Mouse (Mus musculus): ENCODE measurements around the gene Hist1h3d. TPM values are rescaled to one million over a fixed set of nuclear protein-coding genes. Genes with fewer than 3 reads are reported as not detected.
"Not testable (repeated sequence)": the region's sequence is repeated elsewhere in the genome, so short reads cannot be mapped to it uniquely, and the experiment has no call there.

Hist1h3d gene
- polyA plus RNA-seq, 1 experiment from 2014 or later = 11.3 TPM

GRCm38 (mm10) chr13:23620056-23620732 is 44.6 kb downstream of the Hist1h3d start:
- H3K4me2 ChIP-seq = peak overlapping the region; percentile 87
- 55% methylated on average over 12 of the region's 12 CpGs for WGBS

GRCm38 (mm10) chr13:23620733-23621531 is 45.4 kb downstream of the Hist1h3d start, which contains the start of gene Hist1h2be:
TSS of gene Hist1h2be (minus strand) at chr13:23621124.
- Histone ChIP-seq H3K27me3 (no peaks in the 10 kb centered on the region), H3K4me3 (replicated peaks) (peak within 1 kb of the TSS; percentile 68), H3K9ac (replicated peaks) (peak within 1 kb of the TSS; percentile 93), H3K27ac (peak within 1 kb of the TSS; percentile 99), H3K4me2 (peak within 1 kb of the TSS; percentile 87), H3K36me3 (no peaks in the 10 kb centered on the region), H3K4me1 (replicated peaks) (peaks cover 10% of the 10 kb centered on the region), H3K9me3 (no peaks in the 10 kb centered on the region)
- WGBS = under 1% methylated on average over 27 of the region's 27 CpGs
- peak; percentile 86 for ATAC-seq (ENCODE audit: insufficient number of reproducible peaks, insufficient read depth, low FRiP score, low TSS enrichment, low read depth)

More at GRCm38 (mm10) chr13:23620056-23620732, 44.6 kb downstream of the Hist1h3d start:
- no peak for ATAC-seq (ENCODE audit: insufficient number of reproducible peaks, insufficient read depth, low FRiP score, low TSS enrichment, low read depth)
- Histone ChIP-seq H3K27me3 (no peaks in the 10 kb centered on the region), H3K4me1 (replicated peaks) (peaks cover 10% of the 10 kb centered on the region), H3K36me3 (no peaks in the 10 kb centered on the region), H3K9me3 (no peaks in the 10 kb centered on the region), H3K27ac (peak overlapping the region; percentile 99), H3K4me3 (replicated peaks) (peak overlapping the region; percentile 68), H3K9ac (replicated peaks) (peak overlapping the region; percentile 58)

- ATAC-seq (ENCODE audit: insufficient number of reproducible peaks, insufficient read depth, low FRiP score, low TSS enrichment, low read depth) = peak; percentile 88
- Histone ChIP-seq H3K4me3 (replicated peaks) (peak overlapping the region; percentile 68), H3K27ac (peak overlapping the region; percentile 99), H3K9ac (replicated peaks) (peak overlapping the region; percentile 93), H3K36me3 (no peaks in the 10 kb centered on the region), H3K4me2 (peak overlapping the region; percentile 87), H3K27me3 (no peaks in the 10 kb centered on the region), H3K9me3 (no peaks in the 10 kb centered on the region), H3K4me1 (replicated peaks) (peaks cover 10% of the 10 kb centered on the region)
- under 1% methylated on average over 18 of the region's 18 CpGs for WGBS
Measured at GRCm38 (mm10) chr13:23621532-23622174, 46.1 kb downstream of the Hist1h3d start.

GRCm38 (mm10) chr13:23622175-23622671 is 46.7 kb downstream of the Hist1h3d start, which contains the start of gene Hist1h1e:
TSS of gene Hist1h1e (minus strand) at chr13:23622558.
- Histone ChIP-seq H3K4me3 (replicated peaks) (peak within 1 kb of the TSS; percentile 68), H3K4me1 (replicated peaks) (peaks cover 10% of the 10 kb centered on the region), H3K9ac (replicated peaks) (peak within 1 kb of the TSS; percentile 93), H3K27ac (peak within 1 kb of the TSS; percentile 99), H3K4me2 (peak within 1 kb of the TSS; percentile 87)
- not testable (repeated sequence) for H3K27me3 ChIP-seq, H3K36me3 ChIP-seq, H3K9me3 ChIP-seq
- WGBS = under 1% methylated on average over 53 of the region's 53 CpGs
- peak; percentile 92 for ATAC-seq (ENCODE audit: insufficient number of reproducible peaks, insufficient read depth, low FRiP score, low TSS enrichment, low read depth)

GRCm38 (mm10) chr13:23622861-23623450 is 47.4 kb downstream of the Hist1h3d start:
- peak overlapping the region; percentile 99 for H3K27ac ChIP-seq
- H3K9ac ChIP-seq (replicated peaks) = peak overlapping the region; percentile 93
- peak overlapping the region; percentile 68 for H3K4me3 ChIP-seq (replicated peaks)
- H3K4me1 ChIP-seq (replicated peaks) = peaks cover 10% of the 10 kb centered on the region
- no peaks in the 10 kb centered on the region for H3K36me3 ChIP-seq
- 27% methylated on average over 7 of the region's 7 CpGs for WGBS
- ATAC-seq (ENCODE audit: insufficient number of reproducible peaks, insufficient read depth, low FRiP score, low TSS enrichment, low read depth) = no peak
- H3K27me3 ChIP-seq = no peaks in the 10 kb centered on the region
- H3K9me3 ChIP-seq = no peaks in the 10 kb centered on the region
- peak overlapping the region; percentile 87 for H3K4me2 ChIP-seq

Small RNA genes lying within 50 kb of the gene (microRNA-seq; reads per million reads assigned to microRNA genes)
- not detected for gene Gm44297
- gene Gm44359 = not detected
- not detected for gene Gm44394

Other genes with a start within 250 kb of the Hist1h3d start
- gene Zfp322a, start 206.6 kb upstream of the Hist1h3d start, polyA plus RNA-seq (2016; fragmentation: Nextera tagmentation; extraction: Ambion mirVana) = 70.7 and 75.5 TPM in 2 replicates
- 14.4 and 15.2 TPM in 2 replicates for gene Abt1, start 151.9 kb upstream of the Hist1h3d start, polyA plus RNA-seq (2016; fragmentation: Nextera tagmentation; extraction: Ambion mirVana)
- 0.10 and 0.12 TPM in 2 replicates for gene Btn1a1, start 109.9 kb upstream of the Hist1h3d start, polyA plus RNA-seq (2016; fragmentation: Nextera tagmentation; extraction: Ambion mirVana)
- 1.8 and 1.9 TPM in 2 replicates for gene Btn2a2, start 86.9 kb upstream of the Hist1h3d start, polyA plus RNA-seq (2016; fragmentation: Nextera tagmentation; extraction: Ambion mirVana)
- gene Hist1h4h, start 44.7 kb upstream of the Hist1h3d start, polyA plus RNA-seq (2016; fragmentation: Nextera tagmentation; extraction: Ambion mirVana) = 6.0 and 9.0 TPM in 2 replicates
- gene Hist1h2af, start 41.9 kb upstream of the Hist1h3d start, polyA plus RNA-seq (2016; fragmentation: Nextera tagmentation; extraction: Ambion mirVana) = 9.8 and 16.3 TPM in 2 replicates
- gene Hist1h3g, start 40.3 kb upstream of the Hist1h3d start, polyA plus RNA-seq (2016; fragmentation: Nextera tagmentation; extraction: Ambion mirVana) = 10.5 and 17.3 TPM in 2 replicates
- 1.4 TPM in 2 replicates for gene Hist1h2bh, start 32.4 kb upstream of the Hist1h3d start, polyA plus RNA-seq (2016; fragmentation: Nextera tagmentation; extraction: Ambion mirVana)
- gene Hist1h3f, start 31.7 kb upstream of the Hist1h3d start, polyA plus RNA-seq (2016; fragmentation: Nextera tagmentation; extraction: Ambion mirVana) = 2.1 and 3.2 TPM in 2 replicates
- gene Hist1h4f, start 24.1 kb upstream of the Hist1h3d start, polyA plus RNA-seq (2016; fragmentation: Nextera tagmentation; extraction: Ambion mirVana) = 2.7 and 3.6 TPM in 2 replicates
- gene Hist1h1d, start 22.5 kb upstream of the Hist1h3d start, polyA plus RNA-seq (2016; fragmentation: Nextera tagmentation; extraction: Ambion mirVana) = 0.58 and 0.80 TPM in 2 replicates
- 11.1 and 12.8 TPM in 2 replicates for gene Hist1h3e, start 13.4 kb upstream of the Hist1h3d start, polyA plus RNA-seq (2016; fragmentation: Nextera tagmentation; extraction: Ambion mirVana)
- gene Hist1h2ae, start 4.5 kb upstream of the Hist1h3d start, polyA plus RNA-seq (2016; fragmentation: Nextera tagmentation; extraction: Ambion mirVana) = 153 and 213 TPM in 2 replicates
- gene Hist1h2bg, start 4.4 kb upstream of the Hist1h3d start, polyA plus RNA-seq (2016; fragmentation: Nextera tagmentation; extraction: Ambion mirVana) = 16.5 and 25.4 TPM in 2 replicates
- 12.5 and 21.2 TPM in 2 replicates for gene Hist1h2bf, start 1.6 kb upstream of the Hist1h3d start, polyA plus RNA-seq (2016; fragmentation: Nextera tagmentation; extraction: Ambion mirVana)
- gene Hist1h2ad, start 1.4 kb upstream of the Hist1h3d start, polyA plus RNA-seq (2016; fragmentation: Nextera tagmentation; extraction: Ambion mirVana) = 1.9 and 2.7 TPM in 2 replicates
- gene Hist1h4d, start 5.8 kb downstream of the Hist1h3d start, polyA plus RNA-seq (2016; fragmentation: Nextera tagmentation; extraction: Ambion mirVana) = 139 and 158 TPM in 2 replicates
- 2.2 and 3.7 TPM in 2 replicates for gene Hist1h2be, start 45.4 kb downstream of the Hist1h3d start, polyA plus RNA-seq (2016; fragmentation: Nextera tagmentation; extraction: Ambion mirVana)
- 24.6 and 30.8 TPM in 2 replicates for gene Hist1h1e, start 46.8 kb downstream of the Hist1h3d start, polyA plus RNA-seq (2016; fragmentation: Nextera tagmentation; extraction: Ambion mirVana)
- 1.1 and 1.3 TPM in 2 replicates for gene Hist1h2ac, start 108.2 kb downstream of the Hist1h3d start, polyA plus RNA-seq (2016; fragmentation: Nextera tagmentation; extraction: Ambion mirVana)
- gene Hist1h2bc, start 108.4 kb downstream of the Hist1h3d start, polyA plus RNA-seq (2016; fragmentation: Nextera tagmentation; extraction: Ambion mirVana) = 29.3 and 33.7 TPM in 2 replicates
- not detected in 2 replicates for gene Hist1h1t, start 120.1 kb downstream of the Hist1h3d start, polyA plus RNA-seq (2016; fragmentation: Nextera tagmentation; extraction: Ambion mirVana)
- 13.4 and 18.4 TPM in 2 replicates for gene Hist1h4c, start 122.7 kb downstream of the Hist1h3d start, polyA plus RNA-seq (2016; fragmentation: Nextera tagmentation; extraction: Ambion mirVana)
- gene Hfe, start 135.1 kb downstream of the Hist1h3d start, polyA plus RNA-seq (2016; fragmentation: Nextera tagmentation; extraction: Ambion mirVana) = 3.8 and 4.2 TPM in 2 replicates
- 20.1 and 21.4 TPM in 2 replicates for gene Hist1h1c, start 163.0 kb downstream of the Hist1h3d start, polyA plus RNA-seq (2016; fragmentation: Nextera tagmentation; extraction: Ambion mirVana)
- gene Hist1h3c, start 169.8 kb downstream of the Hist1h3d start, polyA plus RNA-seq (2016; fragmentation: Nextera tagmentation; extraction: Ambion mirVana) = 20.7 and 22.1 TPM in 2 replicates
- gene Hist1h2bb, start 171.0 kb downstream of the Hist1h3d start, polyA plus RNA-seq (2016; fragmentation: Nextera tagmentation; extraction: Ambion mirVana) = 6.3 and 6.7 TPM in 2 replicates
- gene Hist1h2ab, start 175.4 kb downstream of the Hist1h3d start, polyA plus RNA-seq (2016; fragmentation: Nextera tagmentation; extraction: Ambion mirVana) = 77.8 and 92.9 TPM in 2 replicates
- gene Hist1h3b, start 176.5 kb downstream of the Hist1h3d start, polyA plus RNA-seq (2016; fragmentation: Nextera tagmentation; extraction: Ambion mirVana) = 17.7 and 30.1 TPM in 2 replicates
- gene Hist1h4b, start 181.2 kb downstream of the Hist1h3d start, polyA plus RNA-seq (2016; fragmentation: Nextera tagmentation; extraction: Ambion mirVana) = 9.1 and 10.7 TPM in 2 replicates
- gene Hist1h4a, start 185.5 kb downstream of the Hist1h3d start, polyA plus RNA-seq (2016; fragmentation: Nextera tagmentation; extraction: Ambion mirVana) = 1.2 and 1.4 TPM in 2 replicates
- 11.9 and 12.8 TPM in 2 replicates for gene Hist1h3a, start 186.6 kb downstream of the Hist1h3d start, polyA plus RNA-seq (2016; fragmentation: Nextera tagmentation; extraction: Ambion mirVana)
- 6.3 and 7.4 TPM in 2 replicates for gene Hist1h1a, start 187.9 kb downstream of the Hist1h3d start, polyA plus RNA-seq (2016; fragmentation: Nextera tagmentation; extraction: Ambion mirVana)
- gene Trim38, start 194.2 kb downstream of the Hist1h3d start, polyA plus RNA-seq (2016; fragmentation: Nextera tagmentation; extraction: Ambion mirVana) = 0.16 TPM in 1 of 2 replicates, not detected in the other
- not detected in 2 replicates for gene Slc17a2, start 231.2 kb downstream of the Hist1h3d start, polyA plus RNA-seq (2016; fragmentation: Nextera tagmentation; extraction: Ambion mirVana)